8 mouse cellular contexts compared by ENCODE assay signal in the genomic region with DNA sequence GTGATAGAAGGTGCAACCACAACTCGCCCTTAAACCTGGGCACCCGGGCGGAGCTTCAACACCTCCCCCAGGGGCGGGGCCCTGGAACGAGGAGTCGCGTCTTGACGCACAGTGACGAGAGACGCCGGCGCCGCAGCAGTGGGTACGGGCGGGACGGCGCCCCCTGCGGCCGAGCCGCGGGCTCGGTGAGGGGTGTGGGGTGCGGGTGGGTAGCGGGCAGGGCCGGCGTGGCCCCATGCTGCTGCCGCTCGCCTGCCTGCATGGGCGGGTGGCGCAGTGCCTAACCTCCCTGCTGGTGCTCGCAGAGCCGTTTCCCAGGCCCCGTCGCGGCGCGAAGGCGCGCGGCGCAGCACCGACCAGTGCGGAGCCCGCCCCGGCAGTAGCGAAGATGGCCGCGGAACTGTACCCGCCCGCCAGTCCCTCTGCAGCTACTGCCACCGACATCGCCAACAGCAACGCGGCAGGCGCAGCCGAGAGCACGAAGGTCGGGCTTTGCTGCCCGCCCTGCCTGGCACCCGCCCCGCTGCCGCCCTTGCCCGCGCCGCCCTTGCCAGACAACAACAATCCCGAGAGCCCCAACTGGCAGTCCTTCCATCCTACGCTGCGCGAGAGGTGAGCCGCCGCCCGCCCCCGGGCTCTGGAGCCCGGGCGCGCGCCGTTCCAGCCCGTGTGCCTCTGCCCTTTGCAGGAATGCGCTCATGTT. TPM values are rescaled to one million over a fixed set of nuclear protein-coding genes. Genes with fewer than 3 reads are reported as not detected.
DNase-seq lines count a peak whose midpoint lies in the region; ATAC-seq and TF ChIP-seq lines count a peak whose summit lies in the region.

A gene (plus strand): TSS at position 112 of the 703 bp plus-strand sequence.

- peak within 1 kb of the TSS; percentile 84 for H3K4me2 ChIP-seq in forebrain, embryonic 11.5 days (ENCODE audit: low read depth, low read length, severe bottlenecking)
- peak within 1 kb of the TSS; percentile 88 for H3K4me2 ChIP-seq in heart, embryonic 15.5 days
- peak within 1 kb of the TSS; percentile 64 for H3K4me2 ChIP-seq in liver, embryonic 14.5 days (ENCODE audit: low read depth)
- peak within 1 kb of the TSS; percentile 88 for H3K4me2 ChIP-seq in neural tube, embryonic 11.5 days (ENCODE audit: low read depth)
- peak within 1 kb of the TSS; percentile 91 for H3K4me2 ChIP-seq in stomach, embryonic 16.5 days (ENCODE audit: low read depth, low read length)

- under 1% methylated on average over 78 of the region's 80 CpGs for WGBS in forebrain, embryonic 11.5 days
- under 1% methylated on average over 79 of the region's 80 CpGs for WGBS in heart, embryonic 15.5 days
- under 1% methylated on average over 78 of the region's 80 CpGs for WGBS in liver, embryonic 14.5 days (ENCODE audit: insufficient replicate concordance)
- WGBS in neural tube, embryonic 11.5 days = under 1% methylated on average over 69 of the region's 80 CpGs
- WGBS in stomach, embryonic 16.5 days = under 1% methylated on average over 74 of the region's 80 CpGs

- H3K4me3 ChIP-seq in forebrain, embryonic 11.5 days (ENCODE audit: low read depth, low read length) = peak within 1 kb of the TSS; percentile 71
- peak within 1 kb of the TSS; percentile 71 for H3K4me3 ChIP-seq in heart, embryonic 15.5 days
- peak within 1 kb of the TSS; percentile 63 to 69 for H3K4me3 ChIP-seq in liver, embryonic 14.5 days (ENCODE audit: insufficient read depth in 1 of 2, low read depth in 2 of 2, low read length in 2 of 2)
- peak within 1 kb of the TSS; percentile 70 for H3K4me3 ChIP-seq in neural tube, embryonic 11.5 days (ENCODE audit: low read depth, low read length)
- peak within 1 kb of the TSS; percentile 72 for H3K4me3 ChIP-seq in stomach, embryonic 16.5 days (replicated peaks; ENCODE audit: low read length)

- H3K27ac ChIP-seq in forebrain, embryonic 11.5 days (ENCODE audit: low read depth, low read length) = peak within 1 kb of the TSS; percentile 41
- peak within 1 kb of the TSS; percentile 92 for H3K27ac ChIP-seq in heart, embryonic 15.5 days
- H3K27ac ChIP-seq in liver, embryonic 14.5 days = no peak within 1 kb of the TSS; the same call in 1 of the 2 replicates
- peak within 1 kb of the TSS; percentile 57 for H3K27ac ChIP-seq in neural tube, embryonic 11.5 days (ENCODE audit: low read depth, low read length)
- peak within 1 kb of the TSS; percentile 65 for H3K27ac ChIP-seq in stomach, embryonic 16.5 days (ENCODE audit: low read length)

- no peaks in the 10 kb centered on the region for H3K27me3 ChIP-seq in forebrain, embryonic 11.5 days (ENCODE audit: control insufficient read depth, insufficient read depth, low read length)
- H3K27me3 ChIP-seq in heart, embryonic 15.5 days = no peaks in the 10 kb centered on the region
- H3K27me3 ChIP-seq in liver, embryonic 14.5 days (ENCODE audit: control insufficient read depth, insufficient read depth, low read length) = no peaks in the 10 kb centered on the region
- H3K27me3 ChIP-seq in neural tube, embryonic 11.5 days (ENCODE audit: control insufficient read depth, insufficient read depth, low read length) = no peaks in the 10 kb centered on the region
- no peaks in the 10 kb centered on the region for H3K27me3 ChIP-seq in stomach, embryonic 16.5 days (ENCODE audit: control insufficient read depth, insufficient read depth, low read length)

- no peak for TF ChIP-seq EP300 in liver, embryonic 14.5 days (IDR thresholded peaks at IDR 0.05; ENCODE audit: low read depth)

- H3K9ac ChIP-seq in forebrain, embryonic 11.5 days (ENCODE audit: low read length) = peak within 1 kb of the TSS; percentile 84
- peak within 1 kb of the TSS; percentile 80 for H3K9ac ChIP-seq in heart, embryonic 15.5 days
- peak within 1 kb of the TSS; percentile 56 for H3K9ac ChIP-seq in liver, embryonic 14.5 days (replicated peaks)
- peak within 1 kb of the TSS; percentile 86 for H3K9ac ChIP-seq in neural tube, embryonic 11.5 days (ENCODE audit: low read length)
- peak within 1 kb of the TSS; percentile 86 for H3K9ac ChIP-seq in stomach, embryonic 16.5 days (ENCODE audit: low read length)

- H3K36me3 ChIP-seq in forebrain, embryonic 11.5 days (ENCODE audit: control insufficient read depth, insufficient read depth, low read length) = peaks cover 4% of the 10 kb centered on the region
- peaks cover 59% of the 10 kb centered on the region for H3K36me3 ChIP-seq in heart, embryonic 15.5 days
- H3K36me3 ChIP-seq in liver, embryonic 14.5 days (replicated peaks; ENCODE audit: control insufficient read depth, insufficient read depth, low read depth) = peaks cover 25% of the 10 kb centered on the region
- peaks cover 9% of the 10 kb centered on the region; the same call in 1 of the 2 replicates for H3K36me3 ChIP-seq in neural tube, embryonic 11.5 days (ENCODE audit: control insufficient read depth, insufficient read depth, low read length)
- peaks cover 12% of the 10 kb centered on the region for H3K36me3 ChIP-seq in stomach, embryonic 16.5 days (ENCODE audit: control insufficient read depth, insufficient read depth, low read length)

- TF ChIP-seq CTCF in liver, embryonic 14.5 days (IDR thresholded peaks at IDR 0.05; ENCODE audit: low read depth) = peak; percentile 45

- DNase-seq in c-Kit-positive CD71-positive TER-119-positive erythroid progenitor cells, embryonic 14.5 days (ENCODE audit: low spot score) = peak; percentile 73
- DNase-seq in forebrain, embryonic 11.5 days (ENCODE audit: low spot score) = peak; percentile 93
- peak; percentile 95 for DNase-seq in kidney, postnatal 14 days
- peak; percentile 59 to 66 (median 64) for DNase-seq in liver, embryonic 14.5 days (ENCODE audit: low read depth in 3 of 3, low spot score in 3 of 3)
- peak; percentile 88 for DNase-seq in neural tube, embryonic 11.5 days (ENCODE audit: low spot score)

- no peaks in the 10 kb centered on the region; the same call in 1 of the 2 replicates for H3K4me1 ChIP-seq in forebrain, embryonic 11.5 days (replicated peaks; ENCODE audit: control insufficient read depth, insufficient read depth, low read length)
- peaks cover 22% of the 10 kb centered on the region for H3K4me1 ChIP-seq in heart, embryonic 15.5 days (replicated peaks)
- peaks cover 0 to 3% of the 10 kb centered on the region in 2 experiments; a peak in 1 of 4 replicates for H3K4me1 ChIP-seq in liver, embryonic 14.5 days (replicated peaks; ENCODE audit: control insufficient read depth in 2 of 2, insufficient read depth in 2 of 2, low read length in 1 of 2)
- peaks cover 5% of the 10 kb centered on the region for H3K4me1 ChIP-seq in neural tube, embryonic 11.5 days (ENCODE audit: control insufficient read depth, insufficient read depth, low read length)
- H3K4me1 ChIP-seq in stomach, embryonic 16.5 days (ENCODE audit: control insufficient read depth, insufficient read depth, low read length) = peaks cover 15% of the 10 kb centered on the region

- no peaks in the 10 kb centered on the region for H3K9me3 ChIP-seq in forebrain, embryonic 11.5 days (ENCODE audit: control insufficient read depth, low read length)
- H3K9me3 ChIP-seq in heart, embryonic 15.5 days (replicated peaks) = no peaks in the 10 kb centered on the region
- no peaks in the 10 kb centered on the region for H3K9me3 ChIP-seq in liver, embryonic 14.5 days (ENCODE audit: control insufficient read depth, low read length)
- no peaks in the 10 kb centered on the region for H3K9me3 ChIP-seq in neural tube, embryonic 11.5 days (ENCODE audit: control insufficient read depth, low read length)
- H3K9me3 ChIP-seq in stomach, embryonic 16.5 days (replicated peaks; ENCODE audit: control insufficient read depth, low read length) = no peaks in the 10 kb centered on the region

- ATAC-seq in CD4-positive, CD25-positive, alpha-beta regulatory T cell, adult 4 months = peak; percentile 97
- peak; percentile 95 for ATAC-seq in forebrain, embryonic 11.5 days (replicated peaks; ENCODE audit: low FRiP score)
- ATAC-seq in heart, embryonic 15.5 days (replicated peaks; ENCODE audit: insufficient number of reproducible peaks, insufficient read depth, low FRiP score, low read depth) = peak; percentile 91
- peak; percentile 92 for ATAC-seq in liver, embryonic 14.5 days (ENCODE audit: insufficient read depth)
- ATAC-seq in neural tube, embryonic 11.5 days (ENCODE audit: insufficient read depth, low FRiP score, low TSS enrichment) = peak; percentile 96
- peak; percentile 95 for ATAC-seq in stomach, embryonic 16.5 days (ENCODE audit: insufficient read depth, low FRiP score)

RNA-seq across cellular contexts. Expression of the gene that starts here (rescaled TPM):
- polyA plus RNA-seq in CD4-positive, CD25-positive, alpha-beta regulatory T cell, adult 4 months (2017; shearing (Covaris generic)) = 1 to 10 TPM; 7.8 to 8.7 TPM
- polyA plus RNA-seq in forebrain, embryonic 11.5 days (2014; fragmentation: Nextera tagmentation; extraction: Ambion mirVana) = 26.7 and 27.8 TPM in 2 replicates
- 19.4 and 23.5 TPM in 2 replicates for polyA plus RNA-seq in heart, embryonic 15.5 days (2015; fragmentation: Nextera tagmentation; extraction: Ambion mirVana)
- polyA plus RNA-seq in liver, embryonic 14.5 days (2012; rRNA removed) = 4.1 and 5.5 TPM in 2 replicates
- polyA plus RNA-seq in liver, embryonic 14.5 days (2014; fragmentation: Nextera tagmentation; extraction: Ambion mirVana) = 3.3 and 4.6 TPM in 2 replicates
- 21.8 TPM in 2 replicates for polyA plus RNA-seq in neural tube, embryonic 11.5 days (2014; fragmentation: Nextera tagmentation; extraction: Ambion mirVana)
- polyA plus RNA-seq in stomach, embryonic 16.5 days (2015; fragmentation: Nextera tagmentation; extraction: Ambion mirVana) = 16.2 and 20.6 TPM in 2 replicates
